Mouse (Mus musculus) heart, postnatal 14 days (tissue): ENCODE measurements around the gene Scp2. TPM values are rescaled to one million over a fixed set of nuclear protein-coding genes. Genes with fewer than 3 reads are reported as not detected.

Experiments used
- DNase-seq, 2 experiments: peaks; one replicate each; pipeline ENCODE4 v3.0.0; 2021 to 2022
- intact Hi-C: fragments of 180-260 bp; cut with DNase I; formaldehyde crosslinking; loops from one replicate; pipeline ENCODE4 v1.15.1; 2025
- total RNA-seq, 2 experiments: library from RNA; stranded (reverse); gene quantifications; 2 replicates each; pipeline ENCODE4 v1.2.3; 2021

Gene Scp2
- total RNA-seq, 2 experiments from 2014 or later, result 227 to 235 TPM

DNA sequence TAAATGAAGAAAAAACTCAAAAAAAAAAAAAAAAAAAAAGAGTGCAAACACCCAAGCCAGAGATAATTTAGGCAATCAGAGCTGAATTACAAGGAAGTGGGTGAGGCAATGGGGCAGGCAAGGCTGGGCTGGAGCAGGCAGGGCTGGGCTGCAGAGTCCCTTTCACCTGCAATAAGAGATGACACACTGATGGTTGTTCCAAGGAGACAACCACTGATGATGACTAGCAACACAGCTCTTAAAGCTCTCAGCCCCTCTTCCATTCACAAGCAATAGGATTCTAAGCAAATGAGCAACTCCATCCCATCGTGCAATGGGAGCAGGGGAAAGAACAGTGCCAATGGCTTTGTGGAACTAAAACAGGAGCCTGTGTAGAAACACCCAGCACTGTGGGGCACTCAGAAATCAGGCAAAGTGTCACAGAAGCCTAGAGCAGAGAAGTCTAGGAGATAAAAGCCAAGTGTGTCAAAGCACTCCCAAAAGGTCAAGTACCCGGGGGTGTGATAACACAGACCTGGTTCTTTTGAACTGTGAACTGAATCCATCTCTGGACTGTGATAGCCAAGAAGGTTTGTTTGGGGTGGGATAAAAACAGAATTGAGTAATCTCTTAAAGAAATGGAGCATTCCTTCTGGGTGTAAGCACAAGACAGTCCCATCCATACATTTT is 79.5 kb downstream of the Scp2 start:
- intact Hi-C loops, result no loop called here

GRCm38 (mm10) chr4:108063616-108064015 is 81.2 kb downstream of the Scp2 start:
- intact Hi-C loops, result no loop called here

More for the DNA sequence above, 79.5 kb downstream of the Scp2 start:
- DNase-seq, result no peak

DNA sequence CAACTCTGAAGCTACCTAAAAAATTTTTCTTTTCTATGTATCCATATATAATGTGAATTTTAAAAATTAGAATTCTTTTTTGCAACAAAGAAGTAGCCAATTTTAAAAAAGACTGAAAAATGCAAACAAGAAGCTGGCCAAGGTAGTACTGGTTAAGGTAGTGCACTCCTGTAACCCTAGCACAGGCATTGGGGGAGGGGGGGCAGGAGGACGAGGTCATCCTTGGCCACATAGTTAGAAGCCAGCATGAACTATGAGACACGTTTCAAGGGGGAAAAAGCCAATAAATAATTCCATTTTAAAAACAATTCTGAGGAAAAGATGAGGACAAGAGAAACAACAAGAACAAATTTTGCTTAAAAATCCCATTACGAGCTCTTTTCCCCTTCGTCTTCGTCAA is 82.3 kb downstream of the Scp2 start:
- intact Hi-C loops, result no loop called here
- no peak for DNase-seq

More at GRCm38 (mm10) chr4:108063616-108064015, 81.2 kb downstream of the Scp2 start:
- DNase-seq, result no peak

- DNase-seq, result no peak
- intact Hi-C loops, result no loop called here
Measured at GRCm38 (mm10) chr4:108060774-108061173, 84.0 kb downstream of the Scp2 start.

DNA sequence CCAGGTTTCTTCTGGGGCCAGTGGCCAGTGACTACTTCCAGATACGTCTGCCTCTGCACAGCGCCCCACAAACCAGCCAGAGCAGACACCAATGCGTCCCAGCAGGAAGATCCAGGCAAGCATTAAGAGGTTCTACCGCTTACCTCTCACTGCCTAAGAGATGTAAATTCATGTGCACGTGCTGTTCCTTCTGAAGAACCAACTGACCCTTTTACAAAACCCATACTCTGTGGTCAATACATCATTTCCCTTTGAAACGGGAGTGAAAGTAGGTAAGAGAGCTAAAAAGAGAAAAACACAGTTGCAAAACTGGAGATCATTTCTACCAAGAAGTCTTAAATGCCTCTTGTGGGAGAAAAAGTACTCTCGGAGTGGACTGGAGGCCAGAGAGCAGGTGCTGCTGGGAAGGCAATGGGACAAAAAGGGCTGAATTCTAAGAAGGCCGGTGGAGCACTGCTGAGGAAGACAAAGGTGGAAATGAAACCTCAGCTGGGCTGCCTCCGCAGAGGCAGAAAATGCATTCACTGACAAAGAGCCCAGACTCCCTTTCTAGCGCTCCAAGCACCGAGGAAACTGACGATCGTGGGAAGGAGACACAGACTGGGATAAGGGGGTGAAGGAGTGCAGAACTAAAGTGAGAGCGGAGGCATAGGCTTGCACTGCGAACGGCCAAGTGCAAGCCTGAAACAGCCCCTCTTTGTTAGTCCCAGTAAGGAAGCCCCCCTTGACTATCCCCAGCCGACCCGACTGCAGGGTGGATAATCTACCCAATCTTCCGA is 85.0 kb downstream of the Scp2 start:
- DNase-seq, result no peak
- intact Hi-C loops, result no loop called here

DNA sequence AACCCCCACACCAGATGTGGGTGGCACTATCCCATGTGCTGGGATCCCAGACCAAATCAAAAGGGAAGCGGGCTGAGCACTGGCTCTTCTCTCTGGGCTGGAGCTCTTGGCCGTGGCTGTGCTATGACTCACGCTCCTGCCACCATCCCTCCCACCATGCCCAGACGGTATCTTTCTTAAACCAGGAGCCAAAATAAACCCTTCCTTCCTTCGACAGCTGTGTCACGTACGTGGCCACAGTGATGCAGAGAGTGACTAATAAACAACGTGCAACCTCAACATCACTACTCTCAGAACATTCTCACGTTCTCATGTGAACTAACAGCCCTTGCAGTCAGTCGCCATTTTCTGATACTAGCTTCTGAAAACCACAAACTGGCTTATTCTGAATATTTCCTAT is 86.6 kb downstream of the Scp2 start:
- intact Hi-C loops, result no loop called here
- peak in 1 of 2 experiments; percentile 25 for DNase-seq

DNA sequence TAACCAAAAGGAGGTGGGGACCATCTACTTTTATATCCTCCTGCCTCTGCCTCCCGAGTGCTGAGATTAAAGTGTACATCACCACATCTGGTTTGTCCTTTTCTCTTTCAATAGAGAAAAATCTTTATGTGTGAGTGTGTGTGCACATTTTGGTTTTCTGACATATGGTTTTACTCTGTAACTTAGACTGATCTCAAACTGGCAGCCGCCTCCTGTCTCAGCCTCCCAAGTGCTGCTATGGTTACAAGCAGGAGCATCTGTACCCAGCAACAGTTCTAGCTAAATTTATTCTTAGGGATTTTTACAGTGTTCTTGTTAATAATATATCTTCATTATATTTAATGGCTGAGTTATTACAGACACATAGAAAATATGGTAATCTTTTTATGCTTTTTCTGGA is 87.6 kb downstream of the Scp2 start:
- DNase-seq, result no peak
- intact Hi-C loops, result no loop called here

DNA sequence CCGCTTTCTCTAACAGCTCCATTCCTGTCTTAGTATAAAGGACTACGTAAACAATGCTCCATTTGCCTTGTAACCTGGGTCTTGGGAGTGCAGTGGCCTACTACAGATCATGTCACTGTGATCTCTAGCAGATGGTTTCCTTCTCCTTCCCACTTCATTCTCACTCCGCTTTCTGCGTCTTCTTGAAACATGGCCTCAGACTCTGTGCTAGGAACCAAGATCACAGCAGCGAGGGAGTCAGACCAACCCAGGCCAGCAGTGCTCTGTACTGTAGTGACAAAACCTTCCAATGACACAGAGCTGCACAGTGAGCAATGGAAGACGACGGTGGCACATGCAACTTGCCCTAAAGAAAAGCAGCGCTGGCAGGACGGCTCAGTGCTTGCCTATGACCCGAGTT is 88.9 kb downstream of the Scp2 start:
- DNase-seq, result no peak
- intact Hi-C loops, result no loop called here

DNA sequence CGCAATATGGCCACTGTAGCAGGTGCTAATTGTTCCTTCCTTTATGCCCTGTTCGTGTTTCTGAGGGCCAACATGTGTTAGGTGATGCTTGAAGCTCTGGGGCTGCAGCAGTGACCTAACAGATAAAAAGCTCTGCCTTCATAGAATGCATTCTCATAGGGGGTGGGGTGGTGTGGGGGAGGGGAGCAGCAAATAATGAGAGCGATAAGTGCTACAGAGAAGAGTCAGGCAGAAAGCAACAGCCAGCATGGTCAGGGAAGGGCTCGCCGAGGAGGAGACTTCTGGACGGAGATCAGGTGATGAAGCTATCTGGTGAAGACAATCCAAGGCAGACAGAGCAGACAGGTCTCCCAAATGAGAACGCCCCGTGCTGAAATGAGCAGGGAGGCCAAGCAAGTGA is 92.1 kb downstream of the Scp2 start:
- no peak for DNase-seq
- intact Hi-C loops, result no loop called here

GRCm38 (mm10) chr4:108051687-108052274 is 93.0 kb downstream of the Scp2 start:
- DNase-seq, result peak in 1 of 2 experiments; percentile 20

GRCm38 (mm10) chr4:108046136-108046535 is 98.7 kb downstream of the Scp2 start:
- peak; percentile 35 to 41 for DNase-seq
- intact Hi-C loops, result no loop called here

More at GRCm38 (mm10) chr4:108051687-108052274, 93.0 kb downstream of the Scp2 start:
- intact Hi-C loops, result no loop called here

DNA sequence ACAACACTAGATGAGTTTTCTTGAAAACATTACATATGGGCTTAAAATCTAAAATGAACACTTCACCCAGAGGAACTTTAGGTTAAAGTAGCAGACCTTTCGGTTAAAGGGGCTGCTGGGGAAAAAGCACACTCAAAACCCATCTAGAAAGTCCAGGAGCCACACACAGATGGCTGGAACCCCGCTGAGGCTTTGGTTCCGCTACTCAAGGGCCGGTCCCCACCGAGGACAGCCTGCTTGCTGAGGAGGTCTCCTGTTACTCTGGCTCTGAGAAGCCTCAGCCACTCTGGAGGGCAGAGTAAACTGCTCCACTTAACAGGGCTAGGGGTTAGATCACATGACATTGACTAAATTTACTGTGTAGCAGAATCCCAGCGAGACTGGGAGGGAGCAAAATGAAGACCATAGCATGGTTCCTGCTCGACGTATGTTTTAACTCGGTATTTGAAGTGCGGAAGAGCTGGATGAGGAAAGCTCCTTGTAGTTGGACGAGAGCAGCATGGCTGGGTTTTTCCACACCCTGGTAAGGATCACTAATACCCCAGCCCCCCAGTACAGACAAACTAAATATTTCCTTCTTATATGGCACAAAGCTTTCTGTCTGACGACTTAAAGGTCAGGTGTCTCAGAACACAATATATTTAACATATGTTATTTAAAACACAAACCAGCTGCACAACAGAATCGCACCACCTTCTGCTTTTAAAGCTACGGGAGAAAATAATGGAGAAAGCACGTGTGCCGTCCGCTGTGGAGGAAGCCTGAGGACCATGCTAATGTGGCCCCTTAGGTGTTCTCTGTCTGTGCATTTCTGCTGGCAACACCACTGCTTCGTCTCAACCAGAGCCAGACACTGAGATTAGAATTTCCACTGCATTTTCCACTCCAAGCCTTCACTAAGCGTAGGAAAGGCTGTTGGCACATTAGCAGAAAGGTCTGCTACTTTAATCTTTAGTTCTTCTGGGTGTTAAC is 99.4 kb downstream of the Scp2 start:
- intact Hi-C loops, result no loop called here

DNA sequence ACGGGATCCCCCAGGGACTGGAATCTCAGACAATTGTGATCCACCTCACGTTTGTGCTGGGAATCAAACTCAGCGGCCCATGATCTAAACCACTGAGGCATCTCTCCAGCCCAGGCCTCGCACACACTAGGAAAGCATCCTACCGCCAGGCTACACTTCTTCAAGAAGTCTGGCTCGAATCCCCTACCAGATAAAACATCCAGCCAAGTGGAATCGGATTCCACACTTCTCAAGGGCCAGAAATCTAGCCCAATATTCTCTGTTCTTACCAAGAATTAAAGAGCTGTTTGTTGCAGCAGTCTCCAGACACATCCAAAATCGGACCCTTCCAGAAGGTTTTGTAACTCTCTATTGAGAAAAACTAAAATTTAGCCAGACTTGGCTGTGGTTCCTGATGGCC is 107.8 kb downstream of the Scp2 start:
- no peak for DNase-seq
- intact Hi-C loops, result no loop called here

More for the DNA sequence above, 99.4 kb downstream of the Scp2 start:
- DNase-seq, result no peak

GRCm38 (mm10) chr4:108033041-108033764 is 111.6 kb downstream of the Scp2 start:
- no peak for DNase-seq
- intact Hi-C loops, result loop anchor here (5.0 kb wide), 1 partner anchor 81 kb away; no protein-coding TSS in a partner anchor

- DNase-seq, result peak in 1 of 2 experiments; percentile 15
- intact Hi-C loops, result loop anchor here (5.0 kb wide), 1 partner anchor 80 kb away; no protein-coding TSS in a partner anchor
Measured at GRCm38 (mm10) chr4:108032352-108032849, 112.4 kb downstream of the Scp2 start.

GRCm38 (mm10) chr4:108031502-108032351 is 113.1 kb downstream of the Scp2 start:
- DNase-seq, result peak; percentile 70 to 72
- intact Hi-C loops, result loop anchor here (5.0 kb wide), 1 partner anchor 79 kb away; no protein-coding TSS in a partner anchor

DNA sequence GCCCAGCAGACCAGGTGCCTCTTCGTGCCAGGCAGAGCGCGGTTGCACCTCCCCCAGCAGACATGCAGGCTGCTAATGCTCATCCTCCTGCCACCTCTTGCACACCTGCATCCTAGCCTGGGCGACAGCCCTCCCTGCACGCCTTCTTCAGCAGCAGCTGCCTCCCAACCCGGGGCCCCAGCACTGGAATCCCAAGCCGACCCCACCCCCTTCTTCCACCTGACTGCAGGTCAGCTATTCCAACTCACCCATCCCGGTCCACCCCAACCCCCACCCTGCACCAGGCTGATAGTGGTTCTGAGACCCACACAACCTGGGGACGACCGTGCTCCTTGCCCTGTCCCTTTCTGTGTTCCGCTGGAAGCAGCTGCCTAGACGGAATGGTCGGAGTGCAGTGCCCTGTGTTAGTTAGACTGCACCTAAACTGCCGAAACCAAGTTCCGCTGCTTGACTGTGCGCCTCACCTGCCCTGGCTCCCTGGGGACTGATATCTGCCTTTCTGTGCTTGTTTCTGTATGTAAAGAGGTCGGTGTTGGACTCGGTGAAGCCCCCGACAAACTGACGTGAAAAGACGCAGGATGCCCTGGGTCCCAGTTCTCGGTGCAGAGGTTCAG is 113.8 kb downstream of the Scp2 start:
- DNase-seq, result no peak
- intact Hi-C loops, result loop anchor here (5.0 kb wide), 1 partner anchor 79 kb away; no protein-coding TSS in a partner anchor

DNA sequence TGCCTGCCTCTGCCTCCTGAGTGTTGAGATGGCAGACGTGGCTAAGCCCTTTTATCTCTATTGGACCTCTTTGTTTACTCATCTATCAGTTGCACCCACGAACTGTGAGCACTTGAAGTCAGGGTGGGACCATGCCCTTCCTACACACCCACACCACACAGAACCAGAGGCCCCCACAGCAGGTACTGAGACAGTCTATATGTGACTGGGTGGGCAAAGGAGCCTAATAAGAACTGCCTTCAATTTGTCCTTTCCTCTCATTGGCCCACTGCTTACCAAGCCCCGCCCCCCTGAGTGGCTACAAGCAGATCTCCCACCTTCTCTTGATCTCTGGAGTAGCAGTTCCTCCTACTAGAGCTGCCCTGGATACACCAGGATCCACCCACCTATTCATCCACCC is 118.6 kb downstream of the Scp2 start:
- no peak for DNase-seq
- intact Hi-C loops, result no loop called here
